Mouse (Mus musculus): ENCODE results near the gene Rab3il1.

The Rab3il1 gene

GRCm38 (mm10) chr19:10037534-10037933 is 36.1 kb downstream of the Rab3il1 start:
- Histone ChIP-seq H3K9me3 (ENCODE audit: low read length) (no peaks in the 10 kb centered on the region), H3K4me1 (replicated peaks; ENCODE audit: low read depth, low read length) (peaks cover 21% of the 10 kb centered on the region), H3K27me3 (ENCODE audit: insufficient read depth, low read length) (peaks cover 56% of the 10 kb centered on the region), H3K4me3 (replicated peaks; ENCODE audit: low read length) (no peak overlapping the region), H3K36me3 (ENCODE audit: insufficient read depth, low read length) (peaks cover 7% of the 10 kb centered on the region; the same call in 1 of the 2 replicates)
- TF ChIP-seq POU5F1 (IDR thresholded peaks at IDR 0.05; ENCODE audit: borderline replicate concordance, low read length): no peak
- TF ChIP-seq NANOG (IDR thresholded peaks at IDR 0.05; ENCODE audit: borderline replicate concordance, low read length): no peak
- no peak for TF ChIP-seq CTCF (conservative IDR thresholded peaks at IDR 0.05; ENCODE audit: low read length)

GRCm38 (mm10) chr19:10038364-10038763 is 36.9 kb downstream of the Rab3il1 start:
- H3K4me1 ChIP-seq (replicated peaks; ENCODE audit: low read depth, low read length): peaks cover 18% of the 10 kb centered on the region
- TF ChIP-seq POU5F1 (IDR thresholded peaks at IDR 0.05; ENCODE audit: borderline replicate concordance, low read length) (no peak), CTCF (conservative IDR thresholded peaks at IDR 0.05; ENCODE audit: low read length) (no peak), NANOG (IDR thresholded peaks at IDR 0.05; ENCODE audit: borderline replicate concordance, low read length) (no peak)
- H3K36me3 ChIP-seq (ENCODE audit: insufficient read depth, low read length): peaks cover 4% of the 10 kb centered on the region; the same call in 1 of the 2 replicates
- H3K27me3 ChIP-seq (ENCODE audit: insufficient read depth, low read length): peaks cover 60% of the 10 kb centered on the region
- H3K9me3 ChIP-seq (ENCODE audit: low read length): no peaks in the 10 kb centered on the region
- H3K4me3 ChIP-seq (replicated peaks; ENCODE audit: low read length): no peak overlapping the region

DNA sequence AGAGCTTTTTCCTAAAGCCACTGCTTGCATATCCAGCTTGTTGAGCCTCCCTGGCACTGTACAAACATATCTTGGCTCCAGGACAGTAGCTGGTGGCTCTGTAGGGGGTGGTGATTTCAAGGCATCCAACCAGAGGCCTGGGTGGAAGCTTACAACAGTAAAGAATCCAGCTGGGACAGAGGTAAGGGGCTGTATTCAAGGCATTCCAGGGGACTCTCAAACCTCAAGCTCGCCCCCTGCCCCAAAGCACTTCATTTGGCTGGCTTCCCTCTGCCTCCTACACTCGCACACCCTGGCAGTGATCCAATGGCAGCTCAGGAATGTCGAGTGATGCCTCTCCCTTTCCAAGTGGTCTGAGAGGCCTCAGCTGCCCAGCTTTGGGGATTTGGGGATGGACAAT is 37.4 kb downstream of the Rab3il1 start:
- H3K36me3 ChIP-seq (ENCODE audit: insufficient read depth, low read length): peaks cover 4% of the 10 kb centered on the region; the same call in 1 of the 2 replicates
- TF ChIP-seq CTCF (conservative IDR thresholded peaks at IDR 0.05; ENCODE audit: low read length): no peak
- TF ChIP-seq POU5F1 (IDR thresholded peaks at IDR 0.05; ENCODE audit: borderline replicate concordance, low read length): no peak
- TF ChIP-seq NANOG (IDR thresholded peaks at IDR 0.05; ENCODE audit: borderline replicate concordance, low read length): no peak
- peaks cover 16% of the 10 kb centered on the region for H3K4me1 ChIP-seq (replicated peaks; ENCODE audit: low read depth, low read length)
- H3K27me3 ChIP-seq (ENCODE audit: insufficient read depth, low read length): peaks cover 65% of the 10 kb centered on the region
- no peak overlapping the region for H3K4me3 ChIP-seq (replicated peaks; ENCODE audit: low read length)
- no peaks in the 10 kb centered on the region for H3K9me3 ChIP-seq (ENCODE audit: low read length)

GRCm38 (mm10) chr19:10039615-10040014 is 38.1 kb downstream of the Rab3il1 start:
- Histone ChIP-seq H3K4me1 (replicated peaks; ENCODE audit: low read depth, low read length) (peaks cover 17% of the 10 kb centered on the region), H3K36me3 (ENCODE audit: insufficient read depth, low read length) (peaks cover under 1% of the 10 kb centered on the region; the same call in 1 of the 2 replicates), H3K9me3 (ENCODE audit: low read length) (no peaks in the 10 kb centered on the region), H3K27me3 (ENCODE audit: insufficient read depth, low read length) (peaks cover 72% of the 10 kb centered on the region), H3K4me3 (replicated peaks; ENCODE audit: low read length) (no peak overlapping the region)
- TF ChIP-seq CTCF (conservative IDR thresholded peaks at IDR 0.05; ENCODE audit: low read length): peak; percentile 37
- no peak for TF ChIP-seq NANOG (IDR thresholded peaks at IDR 0.05; ENCODE audit: borderline replicate concordance, low read length)
- TF ChIP-seq POU5F1 (IDR thresholded peaks at IDR 0.05; ENCODE audit: borderline replicate concordance, low read length): no peak

- Histone ChIP-seq H3K4me3 (replicated peaks; ENCODE audit: low read length) (peak overlapping the region; percentile 80), H3K9me3 (ENCODE audit: low read length) (no peaks in the 10 kb centered on the region), H3K36me3 (ENCODE audit: insufficient read depth, low read length) (no peaks in the 10 kb centered on the region), H3K4me1 (replicated peaks; ENCODE audit: low read depth, low read length) (peaks cover 22% of the 10 kb centered on the region), H3K27me3 (ENCODE audit: insufficient read depth, low read length) (peaks cover 75% of the 10 kb centered on the region)
- TF ChIP-seq CTCF (conservative IDR thresholded peaks at IDR 0.05; ENCODE audit: low read length): no peak
- TF ChIP-seq NANOG (IDR thresholded peaks at IDR 0.05; ENCODE audit: borderline replicate concordance, low read length): no peak
- TF ChIP-seq POU5F1 (IDR thresholded peaks at IDR 0.05; ENCODE audit: borderline replicate concordance, low read length): no peak
These were observed 39.5 kb downstream of the Rab3il1 start for GRCm38 (mm10) chr19:10040866-10041387.

DNA sequence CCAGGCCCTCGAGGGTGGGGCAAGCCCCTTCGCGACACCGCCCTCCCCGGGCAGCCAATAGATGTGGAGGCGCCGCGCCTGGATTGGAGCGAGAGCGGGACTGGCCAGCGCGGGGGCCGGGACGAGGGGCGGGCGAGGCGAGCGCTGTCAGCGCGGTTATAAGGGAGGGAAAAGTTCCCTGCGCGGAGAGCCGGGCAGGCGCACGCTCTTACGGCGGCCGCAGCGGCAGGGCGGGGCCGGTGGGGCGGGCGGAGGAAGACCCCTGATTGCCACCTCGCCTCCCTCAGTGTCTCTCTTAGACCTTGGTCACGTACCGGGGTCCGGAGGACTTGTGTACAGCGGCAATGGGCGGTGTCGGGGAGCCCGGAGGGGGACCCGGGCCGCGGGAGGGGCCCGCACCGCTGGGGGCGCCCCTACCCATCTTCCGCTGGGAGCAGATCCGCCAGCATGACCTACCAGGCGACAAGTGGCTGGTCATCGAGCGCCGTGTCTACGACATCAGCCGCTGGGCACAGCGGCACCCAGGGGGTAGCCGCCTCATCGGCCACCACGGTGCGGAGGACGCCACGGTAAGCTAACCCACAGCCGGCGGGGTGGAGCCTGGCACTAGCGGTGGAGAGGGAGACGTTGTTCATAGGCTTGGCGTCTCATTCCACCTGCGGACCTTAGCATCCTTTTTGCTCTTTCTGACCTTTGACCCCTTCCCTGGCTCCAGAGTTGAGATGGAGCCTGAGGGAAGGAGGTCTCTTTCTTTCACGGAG is 40.1 kb downstream of the Rab3il1 start, which contains the start of gene Fads3:
Gene Fads3, plus strand, starts transcription at position 182 of the 761 bp plus-strand sequence.
- H3K36me3 ChIP-seq (ENCODE audit: insufficient read depth, low read length): no peaks in the 10 kb centered on the region
- peak within 1 kb of the TSS; percentile 80 for H3K4me3 ChIP-seq (replicated peaks; ENCODE audit: low read length)
- H3K27me3 ChIP-seq (ENCODE audit: insufficient read depth, low read length): peaks cover 82% of the 10 kb centered on the region
- no peak for TF ChIP-seq NANOG (IDR thresholded peaks at IDR 0.05; ENCODE audit: borderline replicate concordance, low read length)
- H3K9me3 ChIP-seq (ENCODE audit: low read length): no peaks in the 10 kb centered on the region
- peaks cover 22% of the 10 kb centered on the region for H3K4me1 ChIP-seq (replicated peaks; ENCODE audit: low read depth, low read length)

DNA sequence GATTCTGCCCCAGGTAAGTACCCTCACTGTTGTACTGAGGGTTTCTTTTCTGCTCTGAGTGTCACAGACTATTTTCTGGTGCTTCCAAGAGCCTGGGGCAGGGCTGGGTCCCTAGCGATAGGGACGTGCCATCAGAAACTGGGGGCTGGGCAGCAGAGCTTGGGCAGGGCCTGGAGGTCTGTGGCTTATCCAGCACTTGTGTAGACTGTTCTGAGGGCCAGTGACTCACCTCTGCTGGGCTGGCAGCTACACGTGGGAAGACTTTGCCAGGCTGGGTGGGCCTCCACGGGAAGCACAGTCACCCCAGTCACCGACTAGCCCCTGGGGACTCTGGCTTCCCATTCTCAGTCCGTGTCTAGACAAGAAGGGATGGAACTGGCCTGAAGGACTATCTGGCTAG is 40.8 kb downstream of the Rab3il1 start:
- H3K4me3 ChIP-seq (replicated peaks; ENCODE audit: low read length): peak overlapping the region; percentile 80
- no peaks in the 10 kb centered on the region for H3K36me3 ChIP-seq (ENCODE audit: insufficient read depth, low read length)
- no peaks in the 10 kb centered on the region for H3K9me3 ChIP-seq (ENCODE audit: low read length)
- peaks cover 22% of the 10 kb centered on the region for H3K4me1 ChIP-seq (replicated peaks; ENCODE audit: low read depth, low read length)
- no peak for TF ChIP-seq CTCF (conservative IDR thresholded peaks at IDR 0.05; ENCODE audit: low read length)
- TF ChIP-seq NANOG (IDR thresholded peaks at IDR 0.05; ENCODE audit: borderline replicate concordance, low read length): no peak
- TF ChIP-seq POU5F1 (IDR thresholded peaks at IDR 0.05; ENCODE audit: borderline replicate concordance, low read length): no peak
- H3K27me3 ChIP-seq (ENCODE audit: insufficient read depth, low read length): peaks cover 88% of the 10 kb centered on the region

- no peak overlapping the region for H3K4me3 ChIP-seq (replicated peaks; ENCODE audit: low read length)
- H3K9me3 ChIP-seq (ENCODE audit: low read length): no peaks in the 10 kb centered on the region
- peaks cover 91% of the 10 kb centered on the region for H3K27me3 ChIP-seq (ENCODE audit: insufficient read depth, low read length)
- H3K4me1 ChIP-seq (replicated peaks; ENCODE audit: low read depth, low read length): peaks cover 22% of the 10 kb centered on the region
- TF ChIP-seq NANOG (IDR thresholded peaks at IDR 0.05; ENCODE audit: borderline replicate concordance, low read length) (no peak), POU5F1 (IDR thresholded peaks at IDR 0.05; ENCODE audit: borderline replicate concordance, low read length) (no peak), CTCF (conservative IDR thresholded peaks at IDR 0.05; ENCODE audit: low read length) (no peak)
- no peaks in the 10 kb centered on the region for H3K36me3 ChIP-seq (ENCODE audit: insufficient read depth, low read length)
These were observed 41.3 kb downstream of the Rab3il1 start for GRCm38 (mm10) chr19:10042816-10043215.

All from E14TG2a.4 (cell line).